Mouse (Mus musculus): Measurements from ENCODE around the gene Gm35549. TPM values are rescaled to one million over a fixed set of nuclear protein-coding genes. Genes with fewer than 3 reads are reported as not detected.

Gm35549 gene
- not detected in 2 replicates for polyA plus RNA-seq (2012; ENCODE audit: low replicate concordance)

DNA sequence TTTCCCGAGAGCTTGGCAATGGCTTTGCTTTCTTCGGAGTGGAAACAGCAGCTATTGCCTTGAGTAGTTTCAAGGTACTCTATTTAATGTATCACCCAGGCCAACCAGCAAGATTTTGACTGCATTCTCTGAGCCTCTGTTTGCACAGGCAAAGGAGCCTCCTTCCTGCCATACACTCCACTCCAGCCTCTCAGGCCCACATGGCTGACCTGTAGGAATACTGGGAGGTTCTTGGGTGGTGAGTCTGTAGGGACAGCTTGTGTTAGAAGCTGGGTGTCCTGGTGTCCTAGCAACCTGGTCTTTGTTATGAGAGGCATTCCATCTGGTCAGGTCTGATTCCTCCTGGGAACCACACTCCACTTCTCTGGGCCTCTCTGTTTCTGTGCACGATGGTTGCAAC lies at the start of gene Gm35549:
Gm35549 (minus strand) TSS at position 276 of the 400 bp plus-strand sequence.

GRCm38 (mm10) chr9:122885385-122885784 lies 41.5 kb upstream of the Gm35549 start, which contains the start of gene Zkscan7:
Zkscan7 (plus strand) TSS chr9:122885685.

DNA sequence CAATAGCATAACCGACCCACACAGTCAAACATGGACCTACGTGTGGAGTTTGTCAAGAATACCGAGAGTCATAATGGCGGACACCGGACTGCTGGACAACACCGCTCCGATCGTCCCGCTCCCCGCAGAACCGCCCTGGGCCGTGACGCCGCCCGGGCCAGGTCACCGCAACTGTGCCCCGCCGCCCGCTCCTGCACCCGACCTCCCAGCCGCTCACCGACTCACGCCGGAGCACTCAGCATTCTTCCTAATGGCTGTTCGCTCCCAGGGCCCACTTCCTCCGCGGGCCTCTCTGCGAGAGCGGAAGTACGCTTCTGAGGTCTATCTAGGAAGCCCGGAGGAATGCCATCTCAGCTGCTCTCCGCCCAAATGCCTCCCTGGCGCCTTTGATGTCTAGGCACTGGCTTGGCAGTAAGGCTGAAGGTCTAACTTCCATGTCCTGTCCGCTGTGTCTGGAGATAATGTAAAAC lies 21.9 kb upstream of the Gm35549 start, which contains the start of gene Zfp445:
Zfp445 (minus strand) TSS at position 310 of the 470 bp plus-strand sequence.

DNA sequence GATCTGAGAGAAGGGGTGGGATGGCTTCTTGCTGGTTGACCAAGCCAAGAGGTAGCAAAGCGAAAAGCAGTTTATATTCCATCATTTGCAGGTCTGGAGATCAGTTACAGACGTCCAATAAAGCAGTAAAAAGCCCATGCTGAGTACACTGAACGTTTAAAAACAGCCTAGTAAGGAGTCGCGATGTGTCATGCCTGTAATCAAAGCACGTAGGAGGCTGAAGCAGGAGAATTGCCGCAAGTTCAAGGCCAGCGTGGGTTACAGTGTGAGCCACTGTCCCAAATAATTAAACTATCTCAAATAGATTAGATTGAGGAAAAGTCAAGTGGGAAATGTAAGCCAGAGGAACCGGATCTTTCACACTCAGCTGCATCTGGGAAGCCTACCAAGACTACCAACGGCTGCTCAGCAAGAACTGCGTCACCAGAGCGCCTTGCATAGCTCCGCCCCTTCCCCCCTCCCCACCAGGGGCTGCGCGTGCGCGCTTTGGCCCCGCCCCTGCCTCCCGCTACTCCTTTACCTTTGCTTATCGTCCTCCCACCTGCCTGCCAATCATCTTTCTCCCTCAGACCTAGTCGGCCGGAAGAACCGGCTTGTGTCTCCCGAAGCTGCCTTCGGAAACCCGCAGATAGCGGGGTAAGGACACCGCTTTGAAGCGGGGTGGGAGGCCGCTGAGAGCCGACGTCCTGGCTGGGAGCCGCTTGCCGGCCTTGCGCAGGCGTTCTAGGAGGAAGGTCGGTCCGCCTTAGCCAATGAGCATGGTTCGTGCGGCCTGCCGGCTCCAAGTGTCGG lies 38.6 kb downstream of the Gm35549 start, which contains the start of gene Tcaim:
Tcaim (plus strand) TSS at position 487 of the 792 bp plus-strand sequence.

Other genes with a start within 250 kb of the Gm35549 start
- gene Topaz1, start 96.7 kb downstream of the Gm35549 start, polyA plus RNA-seq (2012; ENCODE audit: low replicate concordance), result not detected in 2 replicates
- gene Tcaim, start 38.5 kb downstream of the Gm35549 start, polyA plus RNA-seq (2012; ENCODE audit: low replicate concordance), result 0.86 and 2.7 TPM in 2 replicates
- gene Zfp445, start 22.0 kb upstream of the Gm35549 start, polyA plus RNA-seq (2012; ENCODE audit: low replicate concordance), result 5.5 and 7.0 TPM in 2 replicates
- gene Zkscan7, start 41.6 kb upstream of the Gm35549 start, polyA plus RNA-seq (2012; ENCODE audit: low replicate concordance), result 2.8 and 5.5 TPM in 2 replicates
- 0.09 and 0.20 TPM in 2 replicates for gene Zfp105, start 79.0 kb upstream of the Gm35549 start, polyA plus RNA-seq (2012; ENCODE audit: low replicate concordance)
- 2.7 and 6.0 TPM in 2 replicates for gene 1110059G10Rik, start 107.0 kb upstream of the Gm35549 start, polyA plus RNA-seq (2012; ENCODE audit: low replicate concordance)
- gene Kif15, start 107.0 kb upstream of the Gm35549 start, polyA plus RNA-seq (2012; ENCODE audit: low replicate concordance), result 0.46 and 4.5 TPM in 2 replicates
- gene Tmem42, start 177.3 kb upstream of the Gm35549 start, polyA plus RNA-seq (2012; ENCODE audit: low replicate concordance), result 4.3 and 10.5 TPM in 2 replicates
- gene Tgm4, start 190.7 kb upstream of the Gm35549 start, polyA plus RNA-seq (2012; ENCODE audit: low replicate concordance), result not detected in 2 replicates